Mouse (Mus musculus): ENCODE results near the gene Dtnb. TPM values are rescaled to one million over a fixed set of nuclear protein-coding genes. Genes with fewer than 3 reads are reported as not detected.

Gene Dtnb
- polyA plus RNA-seq, 1 experiment from 2014 or later, result 36.0 TPM

- Histone ChIP-seq H3K36me3 (ENCODE audit: control insufficient read depth, insufficient read depth, low read length) (no peaks in the 10 kb centered on the region), H3K27me3 (ENCODE audit: control insufficient read depth, insufficient read depth, low read length) (peaks cover 6% of the 10 kb centered on the region; the same call in 1 of the 2 replicates), H3K4me2 (replicated peaks; ENCODE audit: low read depth, low read length) (no peak overlapping the region), H3K4me1 (replicated peaks; ENCODE audit: control insufficient read depth, insufficient read depth, low read length) (no peaks in the 10 kb centered on the region; the same call in 1 of the 2 replicates), H3K9ac (ENCODE audit: low read depth, low read length) (no peak overlapping the region), H3K4me3 (ENCODE audit: low read depth, low read length) (no peak overlapping the region), H3K9me3 (ENCODE audit: control insufficient read depth, low read length) (no peaks in the 10 kb centered on the region), H3K27ac (ENCODE audit: low read depth, low read length) (no peak overlapping the region)
- DNase-seq (ENCODE audit: low spot score) (no peak), ATAC-seq (ENCODE audit: low FRiP score) (no peak)
- WGBS, result 37% methylated on average over 4 of the region's 4 CpGs
Measured at GRCm38 (mm10) chr12:3810455-3810854, 238.3 kb downstream of the Dtnb start.

- Histone ChIP-seq H3K4me3 (ENCODE audit: low read depth, low read length) (no peak overlapping the region), H3K9ac (ENCODE audit: low read depth, low read length) (no peak overlapping the region), H3K27me3 (ENCODE audit: control insufficient read depth, insufficient read depth, low read length) (peaks cover 2% of the 10 kb centered on the region; the same call in 1 of the 2 replicates), H3K36me3 (ENCODE audit: control insufficient read depth, insufficient read depth, low read length) (no peaks in the 10 kb centered on the region), H3K4me1 (replicated peaks; ENCODE audit: control insufficient read depth, insufficient read depth, low read length) (no peaks in the 10 kb centered on the region; the same call in 1 of the 2 replicates), H3K27ac (ENCODE audit: low read depth, low read length) (no peak overlapping the region), H3K9me3 (ENCODE audit: control insufficient read depth, low read length) (no peaks in the 10 kb centered on the region), H3K4me2 (replicated peaks; ENCODE audit: low read depth, low read length) (no peak overlapping the region)
- DNase-seq (ENCODE audit: low spot score) (no peak), ATAC-seq (ENCODE audit: low FRiP score) (no peak)
- WGBS, result 46% methylated on average over 5 of the region's 5 CpGs
Measured at GRCm38 (mm10) chr12:3811596-3811995, 239.4 kb downstream of the Dtnb start.

GRCm38 (mm10) chr12:3812251-3812650 lies 240.1 kb downstream of the Dtnb start:
- Histone ChIP-seq H3K27me3 (ENCODE audit: control insufficient read depth, insufficient read depth, low read length) (peaks cover 2% of the 10 kb centered on the region; the same call in 1 of the 2 replicates), H3K9me3 (ENCODE audit: control insufficient read depth, low read length) (no peaks in the 10 kb centered on the region), H3K4me1 (replicated peaks; ENCODE audit: control insufficient read depth, insufficient read depth, low read length) (no peaks in the 10 kb centered on the region; the same call in 1 of the 2 replicates), H3K4me3 (ENCODE audit: low read depth, low read length) (no peak overlapping the region), H3K36me3 (ENCODE audit: control insufficient read depth, insufficient read depth, low read length) (no peaks in the 10 kb centered on the region), H3K9ac (ENCODE audit: low read depth, low read length) (no peak overlapping the region), H3K4me2 (replicated peaks; ENCODE audit: low read depth, low read length) (no peak overlapping the region), H3K27ac (ENCODE audit: low read depth, low read length) (no peak overlapping the region)
- WGBS, result 45% methylated on average over 6 of the region's 6 CpGs
- no peak for DNase-seq (ENCODE audit: low spot score)
- ATAC-seq (ENCODE audit: low FRiP score), result no peak

- no peaks in the 10 kb centered on the region; the same call in 1 of the 2 replicates for H3K4me1 ChIP-seq (replicated peaks; ENCODE audit: control insufficient read depth, insufficient read depth, low read length)
- H3K4me2 ChIP-seq (replicated peaks; ENCODE audit: low read depth, low read length), result no peak overlapping the region
- H3K36me3 ChIP-seq (ENCODE audit: control insufficient read depth, insufficient read depth, low read length), result no peaks in the 10 kb centered on the region
- peaks cover 2% of the 10 kb centered on the region; the same call in 1 of the 2 replicates for H3K27me3 ChIP-seq (ENCODE audit: control insufficient read depth, insufficient read depth, low read length)
- H3K27ac ChIP-seq (ENCODE audit: low read depth, low read length), result no peak overlapping the region
- DNase-seq (ENCODE audit: low spot score) (no peak), ATAC-seq (ENCODE audit: low FRiP score) (no peak)
- no peak overlapping the region for H3K4me3 ChIP-seq (ENCODE audit: low read depth, low read length)
- 88% methylated on average over 8 of the region's 8 CpGs for WGBS
- H3K9ac ChIP-seq (ENCODE audit: low read depth, low read length), result no peak overlapping the region
- H3K9me3 ChIP-seq (ENCODE audit: control insufficient read depth, low read length), result no peaks in the 10 kb centered on the region
Measured at GRCm38 (mm10) chr12:3813138-3813537, 241.0 kb downstream of the Dtnb start.

- 49% methylated on average over 6 of the region's 6 CpGs for WGBS
- H3K27me3 ChIP-seq (ENCODE audit: control insufficient read depth, insufficient read depth, low read length), result no peaks in the 10 kb centered on the region
- ATAC-seq (ENCODE audit: low FRiP score), result no peak
- H3K9ac ChIP-seq (ENCODE audit: low read depth, low read length), result no peak overlapping the region
- H3K9me3 ChIP-seq (ENCODE audit: control insufficient read depth, low read length), result no peaks in the 10 kb centered on the region
- H3K36me3 ChIP-seq (ENCODE audit: control insufficient read depth, insufficient read depth, low read length), result no peaks in the 10 kb centered on the region
- no peak overlapping the region for H3K4me2 ChIP-seq (replicated peaks; ENCODE audit: low read depth, low read length)
- H3K4me3 ChIP-seq (ENCODE audit: low read depth, low read length), result no peak overlapping the region
- no peak overlapping the region for H3K27ac ChIP-seq (ENCODE audit: low read depth, low read length)
- peaks cover 2% of the 10 kb centered on the region; the same call in 1 of the 2 replicates for H3K4me1 ChIP-seq (replicated peaks; ENCODE audit: control insufficient read depth, insufficient read depth, low read length)
- no peak for DNase-seq (ENCODE audit: low spot score)
Measured at GRCm38 (mm10) chr12:3815386-3815785, 243.2 kb downstream of the Dtnb start.

GRCm38 (mm10) chr12:3817033-3817432 lies 244.9 kb downstream of the Dtnb start:
- H3K27ac ChIP-seq (ENCODE audit: low read depth, low read length), result no peak overlapping the region
- no peak overlapping the region for H3K4me3 ChIP-seq (ENCODE audit: low read depth, low read length)
- 63% methylated on average over 7 of the region's 7 CpGs for WGBS
- H3K4me2 ChIP-seq (replicated peaks; ENCODE audit: low read depth, low read length), result no peak overlapping the region
- H3K4me1 ChIP-seq (replicated peaks; ENCODE audit: control insufficient read depth, insufficient read depth, low read length), result peaks cover 2% of the 10 kb centered on the region; the same call in 1 of the 2 replicates
- DNase-seq (ENCODE audit: low spot score) (no peak), ATAC-seq (ENCODE audit: low FRiP score) (no peak)
- H3K36me3 ChIP-seq (ENCODE audit: control insufficient read depth, insufficient read depth, low read length), result no peaks in the 10 kb centered on the region
- H3K9me3 ChIP-seq (ENCODE audit: control insufficient read depth, low read length), result no peaks in the 10 kb centered on the region
- no peaks in the 10 kb centered on the region for H3K27me3 ChIP-seq (ENCODE audit: control insufficient read depth, insufficient read depth, low read length)
- no peak overlapping the region for H3K9ac ChIP-seq (ENCODE audit: low read depth, low read length)

GRCm38 (mm10) chr12:3817566-3817965 lies 245.4 kb downstream of the Dtnb start:
- WGBS, result 93% methylated on average over 5 of the region's 5 CpGs

GRCm38 (mm10) chr12:3819899-3820298 lies 247.7 kb downstream of the Dtnb start:
- ATAC-seq (ENCODE audit: low FRiP score), result no peak
- no peaks in the 10 kb centered on the region for H3K9me3 ChIP-seq (ENCODE audit: control insufficient read depth, low read length)
- no peak overlapping the region for H3K4me3 ChIP-seq (ENCODE audit: low read depth, low read length)
- 0 out of 2 replicates have a peak, but pooled peaks cover 2% of the 10 kb centered on the region for H3K4me1 ChIP-seq (replicated peaks; ENCODE audit: control insufficient read depth, insufficient read depth, low read length)
- no peak overlapping the region for H3K9ac ChIP-seq (ENCODE audit: low read depth, low read length)
- H3K36me3 ChIP-seq (ENCODE audit: control insufficient read depth, insufficient read depth, low read length), result no peaks in the 10 kb centered on the region
- 85% methylated on average over 4 of the region's 4 CpGs for WGBS
- no peak overlapping the region for H3K27ac ChIP-seq (ENCODE audit: low read depth, low read length)
- H3K27me3 ChIP-seq (ENCODE audit: control insufficient read depth, insufficient read depth, low read length), result no peaks in the 10 kb centered on the region
- H3K4me2 ChIP-seq (replicated peaks; ENCODE audit: low read depth, low read length), result no peak overlapping the region
- DNase-seq (ENCODE audit: low spot score), result no peak

More at GRCm38 (mm10) chr12:3817566-3817965, 245.4 kb downstream of the Dtnb start:
- DNase-seq (ENCODE audit: low spot score), result no peak
- Histone ChIP-seq H3K4me1 (replicated peaks; ENCODE audit: control insufficient read depth, insufficient read depth, low read length) (0 out of 2 replicates have a peak, but pooled peaks cover 2% of the 10 kb centered on the region), H3K4me3 (ENCODE audit: low read depth, low read length) (no peak overlapping the region), H3K4me2 (replicated peaks; ENCODE audit: low read depth, low read length) (no peak overlapping the region), H3K27ac (ENCODE audit: low read depth, low read length) (no peak overlapping the region), H3K27me3 (ENCODE audit: control insufficient read depth, insufficient read depth, low read length) (no peaks in the 10 kb centered on the region), H3K36me3 (ENCODE audit: control insufficient read depth, insufficient read depth, low read length) (no peaks in the 10 kb centered on the region), H3K9me3 (ENCODE audit: control insufficient read depth, low read length) (no peaks in the 10 kb centered on the region), H3K9ac (ENCODE audit: low read depth, low read length) (no peak overlapping the region)
- no peak for ATAC-seq (ENCODE audit: low FRiP score)

- Histone ChIP-seq H3K27ac (ENCODE audit: low read depth, low read length) (no peak overlapping the region), H3K36me3 (ENCODE audit: control insufficient read depth, insufficient read depth, low read length) (no peaks in the 10 kb centered on the region), H3K4me3 (ENCODE audit: low read depth, low read length) (no peak overlapping the region), H3K4me1 (replicated peaks; ENCODE audit: control insufficient read depth, insufficient read depth, low read length) (0 out of 2 replicates have a peak, but pooled peaks cover 2% of the 10 kb centered on the region), H3K9ac (ENCODE audit: low read depth, low read length) (no peak overlapping the region), H3K27me3 (ENCODE audit: control insufficient read depth, insufficient read depth, low read length) (no peaks in the 10 kb centered on the region), H3K4me2 (replicated peaks; ENCODE audit: low read depth, low read length) (no peak overlapping the region), H3K9me3 (ENCODE audit: control insufficient read depth, low read length) (no peaks in the 10 kb centered on the region)
- ATAC-seq (ENCODE audit: low FRiP score) (no peak), DNase-seq (ENCODE audit: low spot score) (no peak)
- WGBS, result 74% methylated on average over 5 of the region's 5 CpGs
Measured at GRCm38 (mm10) chr12:3823408-3823807, 251.2 kb downstream of the Dtnb start.

Data from hindbrain, embryonic 11.5 days (tissue).